Mouse (Mus musculus) embryonic facial prominence, embryonic 13.5 days (tissue): Measurements from ENCODE around the gene Glp1r. TPM values are rescaled to one million over a fixed set of nuclear protein-coding genes. Genes with fewer than 3 reads are reported as not detected.

ENCODE experiments used
- ATAC-seq: fragments of 200-750 bp; cut with Nextera tagmentation; 2 replicates; pipeline ENCODE4 v1.8.0; 2017; ENCODE audit warnings: low read depth; ENCODE audit not compliant: insufficient number of reproducible peaks, insufficient read depth, low FRiP score, low TSS enrichment
- H3K27ac ChIP-seq: fragments of 300-500 bp; sonication (generic); 2 replicates; pipeline ENCODE4 v1.5.1; 2015; ENCODE audit warnings: moderate library complexity, mild to moderate bottlenecking, inconsistent platforms
- H3K27me3 ChIP-seq: fragments of 300-500 bp; sonication (generic); 2 replicates; pipeline ENCODE4 v1.6.1; 2015; ENCODE audit warnings: mild to moderate bottlenecking, inconsistent platforms
- H3K36me3 ChIP-seq: fragments of 300-500 bp; sonication (generic); 2 replicates; pipeline ENCODE4 v1.6.1; 2015; ENCODE audit warnings: mild to moderate bottlenecking, inconsistent platforms
- H3K4me1 ChIP-seq: fragments of 300-500 bp; sonication (generic); 2 replicates; pipeline ENCODE4 v1.6.1; 2015; ENCODE audit warnings: inconsistent platforms
- H3K4me2 ChIP-seq: fragments of 300-500 bp; sonication (generic); 2 replicates; pipeline ENCODE4 v1.6.1; 2015; ENCODE audit warnings: moderate library complexity, mild to moderate bottlenecking, inconsistent platforms
- H3K4me3 ChIP-seq: fragments of 300-500 bp; sonication (generic); 2 replicates; pipeline ENCODE4 v1.5.1; 2015; ENCODE audit warnings: mild to moderate bottlenecking, inconsistent platforms
- H3K9ac ChIP-seq: fragments of 300-500 bp; sonication (generic); 2 replicates; pipeline ENCODE4 v1.6.1; 2015; ENCODE audit warnings: mild to moderate bottlenecking, inconsistent platforms
- H3K9me3 ChIP-seq: fragments of 300-500 bp; sonication (generic); 2 replicates; pipeline ENCODE4 v1.6.1; 2016; ENCODE audit warnings: inconsistent platforms
- WGBS: fragments of 180-500 bp; shearing (Covaris S2); methylation state at CpG from one replicate; pipeline ENCODE4 v1.1.7; 2015; ENCODE audit warnings: mixed read lengths; 5-methylcytosine and 5-hydroxymethylcytosine counted together
- polyA plus RNA-seq: library from polyadenylated mRNA; unstranded; fragments of >200 nt; fragmentation: Nextera tagmentation; extraction: Ambion mirVana; gene quantifications from 2 replicates; pipeline ENCODE4 v1.2.1, GENCODE M21; 2015

Gene Glp1r
- polyA plus RNA-seq: 0.03 TPM in 1 of 2 replicates, not detected in the other

DNA sequence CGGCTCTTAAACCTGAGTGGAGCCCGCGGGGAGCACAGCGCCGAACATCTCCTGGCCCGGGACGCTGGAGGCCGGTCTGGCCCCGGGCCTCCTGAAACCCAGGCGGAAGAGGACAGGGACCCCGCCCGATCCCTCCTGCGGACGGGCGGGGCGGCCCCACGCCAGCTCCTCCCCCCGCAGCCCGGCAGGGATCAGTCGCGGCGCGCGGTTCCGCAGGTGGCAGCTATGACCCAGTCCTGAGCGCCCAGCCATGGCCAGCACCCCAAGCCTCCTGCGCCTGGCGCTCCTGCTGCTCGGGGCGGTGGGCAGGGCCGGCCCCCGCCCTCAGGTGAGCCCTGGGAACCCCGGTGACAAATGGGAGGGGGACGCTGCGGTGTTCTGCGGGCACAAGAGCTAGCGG lies at the start of gene Glp1r:
Gene Glp1r (plus strand): TSS at position 191 of the 400 bp plus-strand sequence.
- under 1% methylated on average over 36 of the region's 37 CpGs for WGBS
- Histone ChIP-seq H3K4me2 (peak within 1 kb of the TSS; percentile 93), H3K9me3 (peaks cover 3% of the 10 kb centered on the region; the same call in 1 of the 2 replicates), H3K9ac (peak within 1 kb of the TSS; percentile 65), H3K4me1 (peaks cover 8% of the 10 kb centered on the region), H3K4me3 (peak within 1 kb of the TSS; percentile 48), H3K27me3 (peaks cover 51% of the 10 kb centered on the region), H3K27ac (no peak within 1 kb of the TSS), H3K36me3 (no peaks in the 10 kb centered on the region)
- ATAC-seq: no peak

DNA sequence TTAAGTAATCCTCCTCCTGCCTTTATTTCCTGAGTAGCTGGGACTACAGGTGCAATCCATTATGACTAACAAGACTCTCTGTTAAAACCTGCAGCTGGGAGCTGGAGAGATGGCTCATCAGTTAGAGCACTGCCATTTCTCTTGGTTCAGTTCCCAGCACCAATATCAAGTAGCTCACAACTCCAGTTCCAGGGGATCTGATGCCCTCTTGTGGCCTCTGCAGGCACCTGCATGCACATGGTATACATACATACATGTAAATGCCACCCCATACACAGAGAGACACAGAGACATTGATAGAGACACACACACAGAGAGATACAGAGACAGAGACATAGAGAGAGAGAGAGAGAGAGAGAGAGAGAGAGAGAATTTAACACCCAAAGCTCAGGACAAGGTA lies 49.3 kb upstream of the Glp1r start:
- Histone ChIP-seq H3K36me3 (no peaks in the 10 kb centered on the region), H3K4me3 (no peak overlapping the region), H3K9ac (no peak overlapping the region), H3K4me1 (no peaks in the 10 kb centered on the region), H3K9me3 (no peaks in the 10 kb centered on the region), H3K27ac (no peak overlapping the region), H3K4me2 (no peak overlapping the region), H3K27me3 (no peaks in the 10 kb centered on the region)
- no peak for ATAC-seq

DNA sequence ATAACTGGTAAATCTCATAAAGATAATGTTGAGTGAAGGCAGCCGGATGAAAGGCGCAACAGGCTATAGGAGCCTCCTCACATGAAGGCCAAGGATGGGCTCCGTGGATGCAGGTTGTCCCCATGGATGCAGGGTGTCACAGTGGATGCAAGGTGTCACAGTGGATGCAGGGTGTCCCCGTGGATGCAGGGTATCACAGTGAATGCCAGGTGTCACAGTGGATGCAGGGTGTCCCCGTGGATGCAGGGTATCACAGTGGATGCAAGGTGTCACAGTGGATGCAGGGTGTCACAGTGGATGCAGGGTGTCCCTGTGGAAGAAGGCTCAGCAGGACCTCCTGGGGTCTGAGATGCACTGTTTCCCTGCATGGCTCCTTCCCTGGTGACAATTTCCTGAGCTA lies 44.3 kb upstream of the Glp1r start:
- no peak for ATAC-seq
- Histone ChIP-seq H3K27ac (no peak overlapping the region), H3K4me3 (no peak overlapping the region), H3K4me1 (peaks cover 14% of the 10 kb centered on the region), H3K9ac (no peak overlapping the region), H3K36me3 (no peaks in the 10 kb centered on the region), H3K27me3 (no peaks in the 10 kb centered on the region), H3K4me2 (no peak overlapping the region), H3K9me3 (no peaks in the 10 kb centered on the region)
- 87% methylated on average over 5 of the region's 5 CpGs for WGBS

DNA sequence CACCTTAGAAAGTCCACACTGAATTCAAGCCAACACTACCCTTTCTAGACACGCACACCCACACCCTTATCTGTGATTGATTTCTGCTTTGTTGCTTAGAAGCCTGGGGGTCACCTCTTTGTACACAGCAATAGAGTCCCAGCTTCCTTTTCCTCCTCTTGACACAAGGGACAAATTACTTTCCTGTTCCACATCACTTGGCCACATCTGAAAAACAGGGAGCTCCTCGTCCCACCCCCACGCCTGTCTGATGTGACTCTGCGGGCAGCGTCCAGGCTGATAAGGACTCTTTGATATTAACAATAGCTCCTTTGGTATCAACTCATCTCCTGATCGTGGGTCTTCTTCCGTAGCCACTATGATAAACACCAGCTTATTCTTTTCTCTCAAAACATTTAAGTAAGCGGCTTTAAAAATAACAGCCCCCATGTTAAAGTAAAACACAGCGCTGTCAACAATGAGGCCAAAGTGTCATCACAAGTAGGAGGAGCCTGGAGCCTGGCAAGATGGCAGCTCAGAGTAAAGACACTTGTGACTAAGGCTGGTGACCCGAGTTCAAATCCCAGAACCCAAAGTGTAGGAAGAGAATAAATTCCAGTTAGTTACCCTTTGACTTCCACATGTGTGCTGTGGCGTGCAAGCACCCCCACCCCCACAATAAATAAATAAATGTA lies 42.9 kb upstream of the Glp1r start:
- H3K9ac ChIP-seq: no peak overlapping the region
- no peaks in the 10 kb centered on the region for H3K36me3 ChIP-seq
- H3K27ac ChIP-seq: no peak overlapping the region
- no peak overlapping the region for H3K4me2 ChIP-seq
- no peaks in the 10 kb centered on the region for H3K9me3 ChIP-seq
- H3K4me3 ChIP-seq: no peak overlapping the region
- no peak for ATAC-seq
- H3K27me3 ChIP-seq: no peaks in the 10 kb centered on the region
- WGBS: 63% methylated on average over 11 of the region's 11 CpGs
- peaks cover 14% of the 10 kb centered on the region for H3K4me1 ChIP-seq

DNA sequence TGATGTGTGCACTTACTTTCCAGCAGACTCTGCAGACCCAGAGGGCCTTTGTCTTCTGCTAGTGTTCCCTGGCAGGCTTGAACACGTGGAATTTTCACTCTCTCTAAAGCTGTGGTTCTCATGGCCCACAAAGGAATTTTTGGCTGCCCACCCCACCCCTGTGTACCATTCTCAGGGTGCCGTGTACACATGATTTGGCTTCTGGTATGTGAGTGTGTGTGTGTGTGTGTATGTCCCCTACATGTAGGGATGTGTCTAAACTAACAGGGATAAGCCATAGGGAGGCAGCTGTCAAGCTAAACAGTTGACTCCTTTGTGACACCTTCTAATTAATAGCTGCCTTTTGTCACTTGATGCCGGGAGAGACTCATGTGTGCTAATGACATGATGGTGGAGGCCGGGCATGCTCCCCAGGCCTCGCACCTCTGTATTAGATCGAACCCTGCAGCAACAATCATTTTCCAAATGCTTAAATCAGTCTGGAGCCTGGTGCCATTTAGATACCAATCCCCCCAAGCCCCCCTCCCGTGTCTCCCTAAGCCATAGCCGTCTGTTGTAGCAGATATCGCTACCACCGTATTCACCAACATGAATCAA lies 41.5 kb upstream of the Glp1r start:
- H3K27me3 ChIP-seq: no peaks in the 10 kb centered on the region
- no peaks in the 10 kb centered on the region for H3K9me3 ChIP-seq
- ATAC-seq: no peak
- H3K4me1 ChIP-seq: peaks cover 14% of the 10 kb centered on the region
- 50% methylated on average over 10 of the region's 10 CpGs for WGBS
- H3K36me3 ChIP-seq: no peaks in the 10 kb centered on the region
- no peak overlapping the region for H3K9ac ChIP-seq
- no peak overlapping the region for H3K4me3 ChIP-seq
- no peak overlapping the region for H3K4me2 ChIP-seq
- H3K27ac ChIP-seq: no peak overlapping the region

DNA sequence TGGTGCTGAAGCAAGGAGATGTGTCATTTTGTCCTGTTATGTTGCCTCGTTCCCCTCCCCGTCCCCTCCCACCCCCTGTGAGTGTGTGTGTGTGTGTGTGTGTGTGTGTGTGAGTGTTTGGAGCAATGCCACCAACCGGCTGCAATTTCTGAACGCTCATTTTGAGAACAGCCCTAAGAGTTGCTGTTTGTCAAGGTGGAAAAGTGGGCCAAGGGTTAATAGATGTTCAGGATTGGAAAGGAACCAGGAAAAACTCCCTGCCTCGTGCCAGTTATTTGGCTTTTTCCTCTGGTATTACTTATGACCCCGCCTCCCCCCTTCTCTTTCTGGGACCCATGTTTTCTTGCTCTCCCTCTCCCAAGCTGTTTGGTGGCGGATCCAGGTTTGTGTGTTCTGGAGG lies 41.0 kb upstream of the Glp1r start:
- H3K4me1 ChIP-seq: peaks cover 14% of the 10 kb centered on the region
- H3K27me3 ChIP-seq: no peaks in the 10 kb centered on the region
- no peak overlapping the region for H3K9ac ChIP-seq
- H3K36me3 ChIP-seq: no peaks in the 10 kb centered on the region
- no peak overlapping the region for H3K27ac ChIP-seq
- 54% methylated on average over 7 of the region's 7 CpGs for WGBS
- H3K4me2 ChIP-seq: 0 out of 2 replicates have a peak overlapping the region, but pooled peaks have one; percentile 14
- no peak overlapping the region for H3K4me3 ChIP-seq
- ATAC-seq: no peak
- no peaks in the 10 kb centered on the region for H3K9me3 ChIP-seq

DNA sequence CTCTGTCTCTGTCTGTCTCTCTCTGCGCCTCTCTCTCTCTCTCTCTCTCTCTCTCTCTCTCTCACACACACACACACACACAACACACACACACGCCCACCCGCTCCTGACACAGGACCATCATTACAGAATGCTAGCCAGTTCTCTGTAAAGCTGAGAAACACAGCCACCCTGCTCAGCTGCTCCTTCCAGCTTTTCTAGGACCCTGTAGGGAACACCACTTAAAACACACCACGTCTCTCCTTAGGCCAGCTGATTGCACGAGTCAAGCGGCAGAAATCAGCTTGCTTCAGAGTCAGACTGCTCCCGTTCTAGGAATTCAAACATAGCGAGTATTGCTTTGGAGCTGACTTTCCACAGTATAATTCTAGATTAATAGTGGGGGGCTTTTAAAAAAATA lies 35.3 kb upstream of the Glp1r start:
- H3K9me3 ChIP-seq: no peaks in the 10 kb centered on the region
- no peaks in the 10 kb centered on the region for H3K27me3 ChIP-seq
- no peak overlapping the region for H3K4me2 ChIP-seq
- no peaks in the 10 kb centered on the region for H3K36me3 ChIP-seq
- H3K4me3 ChIP-seq: no peak overlapping the region
- no peak for ATAC-seq
- no peak overlapping the region for H3K27ac ChIP-seq
- H3K9ac ChIP-seq: no peak overlapping the region
- no peaks in the 10 kb centered on the region for H3K4me1 ChIP-seq
- 63% methylated on average over 8 of the region's 8 CpGs for WGBS

DNA sequence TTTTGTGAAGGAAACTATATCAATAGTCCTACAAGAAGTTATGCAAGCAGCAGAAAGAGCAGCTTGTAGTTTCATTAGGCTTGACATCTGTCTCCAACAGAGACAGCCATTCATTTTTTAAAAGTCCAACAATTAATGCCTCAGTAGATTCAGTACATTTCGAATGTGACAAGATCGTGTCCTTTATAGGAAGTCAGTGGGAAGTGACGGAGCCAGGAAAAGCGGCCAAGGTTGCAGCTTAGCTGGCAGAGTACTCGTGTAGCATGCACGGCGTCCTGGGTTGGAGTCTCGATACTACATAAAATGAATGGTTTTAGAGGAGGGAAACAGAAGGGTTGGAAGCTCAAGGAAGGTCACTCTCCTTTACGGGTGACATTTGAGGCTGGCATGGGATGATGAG lies 34.7 kb upstream of the Glp1r start:
- ATAC-seq: no peak
- Histone ChIP-seq H3K4me2 (no peak overlapping the region), H3K27me3 (no peaks in the 10 kb centered on the region), H3K9me3 (no peaks in the 10 kb centered on the region), H3K4me3 (no peak overlapping the region), H3K27ac (no peak overlapping the region), H3K4me1 (no peaks in the 10 kb centered on the region), H3K36me3 (no peaks in the 10 kb centered on the region), H3K9ac (no peak overlapping the region)
- WGBS: 84% methylated on average over 9 of the region's 9 CpGs

DNA sequence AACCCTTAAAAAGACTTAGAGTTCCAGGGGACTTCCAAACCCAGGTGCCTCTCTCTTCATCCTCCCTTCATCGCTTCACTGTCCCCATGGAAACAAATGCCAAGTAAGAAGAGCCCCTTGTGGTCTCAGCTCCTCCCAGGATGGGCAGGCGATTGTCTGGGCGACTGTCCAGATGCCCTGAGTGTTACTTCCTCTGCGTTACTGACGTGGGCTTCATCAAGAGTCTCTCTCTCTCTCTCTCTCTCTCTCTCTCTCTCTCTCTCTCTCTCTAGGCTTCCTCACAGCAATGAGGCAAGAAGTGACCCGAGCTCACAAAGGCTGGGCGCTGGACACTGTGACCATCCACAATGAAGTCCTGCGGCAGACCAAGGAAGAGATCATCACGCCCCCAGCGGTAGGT lies 30.6 kb upstream of the Glp1r start:
- Histone ChIP-seq H3K9ac (no peak overlapping the region), H3K27ac (no peak overlapping the region), H3K4me2 (no peak overlapping the region), H3K36me3 (no peaks in the 10 kb centered on the region), H3K27me3 (no peaks in the 10 kb centered on the region), H3K9me3 (no peaks in the 10 kb centered on the region), H3K4me1 (no peaks in the 10 kb centered on the region), H3K4me3 (no peak overlapping the region)
- no peak for ATAC-seq
- WGBS: 46% methylated on average over 10 of the region's 10 CpGs

DNA sequence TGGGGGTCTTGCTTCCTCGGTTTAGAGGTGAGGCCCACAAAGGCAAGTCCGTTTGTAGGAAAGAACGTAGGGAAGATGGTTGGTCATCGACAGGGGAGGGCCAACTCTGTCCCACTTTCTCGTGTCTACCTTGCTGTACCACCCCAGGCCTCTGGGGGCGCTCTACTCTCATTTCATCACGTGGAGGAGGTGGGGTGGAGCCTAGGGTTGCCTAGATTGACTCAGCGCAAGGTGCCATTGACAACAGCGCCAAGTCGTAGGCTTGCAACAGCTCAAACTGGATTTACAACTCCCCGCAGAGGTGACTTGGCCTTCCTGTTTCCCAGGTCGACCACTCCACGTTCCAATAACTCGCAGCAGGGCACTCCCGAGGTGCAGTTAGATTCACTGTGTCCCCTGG lies 27.3 kb upstream of the Glp1r start:
- Histone ChIP-seq H3K4me1 (no peaks in the 10 kb centered on the region), H3K4me3 (no peak overlapping the region), H3K9me3 (no peaks in the 10 kb centered on the region), H3K4me2 (no peak overlapping the region), H3K36me3 (no peaks in the 10 kb centered on the region), H3K27ac (no peak overlapping the region), H3K9ac (no peak overlapping the region), H3K27me3 (no peaks in the 10 kb centered on the region)
- no peak for ATAC-seq
- WGBS: 65% methylated on average over 15 of the region's 15 CpGs

DNA sequence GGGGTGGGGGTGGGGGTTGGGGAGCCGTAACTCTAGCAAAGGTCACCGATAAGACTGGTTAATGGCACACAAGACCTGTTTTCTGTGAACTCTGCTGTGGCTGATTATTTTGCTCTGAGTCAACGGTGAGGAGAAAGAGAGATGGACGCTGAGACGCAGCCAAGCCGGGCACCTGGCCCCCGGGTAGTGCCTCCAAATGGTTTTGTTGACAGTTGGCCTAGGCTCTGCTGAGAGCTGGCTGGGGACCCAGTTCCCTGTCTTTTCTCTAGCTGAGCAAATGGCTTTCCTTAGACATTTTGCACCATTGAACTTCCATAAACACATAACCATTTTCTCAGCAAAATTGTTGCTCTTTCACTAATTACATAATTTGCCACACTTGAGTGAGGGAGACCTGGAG lies 24.2 kb upstream of the Glp1r start:
- WGBS: 82% methylated on average over 7 of the region's 7 CpGs

DNA sequence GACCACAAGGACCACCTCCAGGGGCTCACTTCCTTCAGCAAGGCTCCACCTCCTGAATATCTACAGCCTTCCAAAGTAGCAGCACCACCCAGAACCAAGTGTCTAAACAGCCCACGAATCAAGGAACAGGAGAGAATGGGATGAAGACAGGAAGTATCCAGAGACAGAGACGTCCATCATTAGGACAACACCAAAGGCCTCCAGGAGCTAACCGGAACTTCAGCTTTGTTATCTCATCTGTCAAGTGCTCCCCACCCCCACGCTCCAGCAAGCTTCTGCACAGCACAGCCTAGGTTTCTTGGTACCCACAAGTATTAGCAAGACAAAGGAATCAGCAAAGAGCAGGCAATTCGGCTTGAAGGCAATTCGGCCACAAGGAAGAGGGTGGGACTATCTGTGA lies 23.0 kb upstream of the Glp1r start:
- Histone ChIP-seq H3K9ac (no peak overlapping the region), H3K27ac (no peak overlapping the region), H3K4me2 (no peak overlapping the region), H3K27me3 (peaks cover 5% of the 10 kb centered on the region), H3K9me3 (no peaks in the 10 kb centered on the region), H3K4me3 (no peak overlapping the region), H3K36me3 (no peaks in the 10 kb centered on the region), H3K4me1 (peaks cover 5% of the 10 kb centered on the region; the same call in 1 of the 2 replicates)
- ATAC-seq: no peak
- 55% methylated on average over 6 of the region's 6 CpGs for WGBS

More for the DNA sequence above, 24.2 kb upstream of the Glp1r start:
- no peak for ATAC-seq
- Histone ChIP-seq H3K27ac (no peak overlapping the region), H3K4me1 (0 out of 2 replicates have a peak, but pooled peaks cover 1% of the 10 kb centered on the region), H3K36me3 (no peaks in the 10 kb centered on the region), H3K27me3 (no peaks in the 10 kb centered on the region), H3K4me3 (no peak overlapping the region), H3K9ac (no peak overlapping the region), H3K9me3 (no peaks in the 10 kb centered on the region), H3K4me2 (no peak overlapping the region)
